Mouse (Mus musculus) megakaryocyte, embryonic 14.5 days (primary cell): Measurements from ENCODE around the gene Man1c1.

Experiments
- FLI1 ChIP-seq: IDR thresholded peaks from 2 replicates; pipeline ENCODE4 v1.6.1; 2012; ENCODE audit warnings: low read length, inconsistent platforms, mixed read lengths
- GATA1 ChIP-seq: IDR thresholded peaks from 3 replicates; pipeline ENCODE4 v1.6.1; 2012; ENCODE audit warnings: mixed read lengths, low read length, inconsistent platforms, borderline replicate concordance

DNA sequence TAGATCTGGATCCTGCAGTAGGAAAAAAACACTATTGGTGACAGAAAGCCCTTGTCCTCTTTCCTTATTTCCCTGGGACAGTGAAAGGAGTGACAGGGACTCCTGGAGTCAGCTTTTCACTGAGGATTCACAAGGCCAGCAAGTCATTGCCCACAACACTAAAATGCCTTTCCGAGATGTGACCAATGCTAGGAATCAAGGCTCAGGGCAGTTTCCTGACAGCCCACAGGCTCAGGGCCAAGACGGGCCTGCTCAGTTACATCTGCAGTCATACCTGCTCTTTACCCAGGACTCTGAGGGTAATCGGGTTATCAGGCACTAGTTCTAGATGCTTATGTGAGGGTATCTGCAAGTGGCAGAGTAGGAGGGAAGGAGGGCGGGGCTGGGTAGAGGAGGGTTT is 180.6 kb downstream of the Man1c1 start:
- TF ChIP-seq GATA1 (no peak), FLI1 (no peak)
